Mouse (Mus musculus): ENCODE results near the gene Fhl3.

The Fhl3 gene

GRCm38 (mm10) chr4:124700248-124700971 lies at the start of gene Fhl3:
TSS of gene Fhl3 (plus strand) at chr4:124700701.
- peak; percentile 80 for DNase-seq

- no peak for DNase-seq
These were observed 47.6 kb upstream of the Fhl3 start for GRCm38 (mm10) chr4:124652886-124653285.

- no peak for DNase-seq
These were observed 44.0 kb upstream of the Fhl3 start, which contains the start of gene Pou3f1 for GRCm38 (mm10) chr4:124656518-124656853. TSS of gene Pou3f1 (plus strand) at chr4:124656807.

GRCm38 (mm10) chr4:124656854-124657650 lies 43.4 kb upstream of the Fhl3 start:
- DNase-seq = peak; percentile 88

DNA sequence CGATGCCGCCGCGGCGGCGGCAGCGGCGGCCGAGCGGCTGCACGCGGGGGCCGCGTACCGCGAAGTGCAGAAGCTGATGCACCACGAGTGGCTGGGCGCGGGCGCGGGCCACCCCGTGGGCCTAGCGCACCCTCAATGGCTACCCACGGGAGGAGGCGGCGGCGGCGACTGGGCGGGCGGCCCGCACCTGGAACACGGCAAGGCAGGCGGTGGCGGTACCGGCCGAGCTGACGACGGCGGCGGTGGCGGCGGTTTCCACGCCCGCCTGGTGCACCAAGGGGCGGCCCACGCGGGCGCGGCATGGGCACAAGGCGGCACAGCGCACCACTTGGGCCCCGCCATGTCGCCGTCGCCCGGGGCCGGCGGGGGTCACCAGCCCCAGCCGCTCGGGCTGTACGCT lies 42.7 kb upstream of the Fhl3 start:
- DNase-seq = peak; percentile 35

GRCm38 (mm10) chr4:124658412-124658851 lies 42.1 kb upstream of the Fhl3 start:
- DNase-seq = no peak

DNA sequence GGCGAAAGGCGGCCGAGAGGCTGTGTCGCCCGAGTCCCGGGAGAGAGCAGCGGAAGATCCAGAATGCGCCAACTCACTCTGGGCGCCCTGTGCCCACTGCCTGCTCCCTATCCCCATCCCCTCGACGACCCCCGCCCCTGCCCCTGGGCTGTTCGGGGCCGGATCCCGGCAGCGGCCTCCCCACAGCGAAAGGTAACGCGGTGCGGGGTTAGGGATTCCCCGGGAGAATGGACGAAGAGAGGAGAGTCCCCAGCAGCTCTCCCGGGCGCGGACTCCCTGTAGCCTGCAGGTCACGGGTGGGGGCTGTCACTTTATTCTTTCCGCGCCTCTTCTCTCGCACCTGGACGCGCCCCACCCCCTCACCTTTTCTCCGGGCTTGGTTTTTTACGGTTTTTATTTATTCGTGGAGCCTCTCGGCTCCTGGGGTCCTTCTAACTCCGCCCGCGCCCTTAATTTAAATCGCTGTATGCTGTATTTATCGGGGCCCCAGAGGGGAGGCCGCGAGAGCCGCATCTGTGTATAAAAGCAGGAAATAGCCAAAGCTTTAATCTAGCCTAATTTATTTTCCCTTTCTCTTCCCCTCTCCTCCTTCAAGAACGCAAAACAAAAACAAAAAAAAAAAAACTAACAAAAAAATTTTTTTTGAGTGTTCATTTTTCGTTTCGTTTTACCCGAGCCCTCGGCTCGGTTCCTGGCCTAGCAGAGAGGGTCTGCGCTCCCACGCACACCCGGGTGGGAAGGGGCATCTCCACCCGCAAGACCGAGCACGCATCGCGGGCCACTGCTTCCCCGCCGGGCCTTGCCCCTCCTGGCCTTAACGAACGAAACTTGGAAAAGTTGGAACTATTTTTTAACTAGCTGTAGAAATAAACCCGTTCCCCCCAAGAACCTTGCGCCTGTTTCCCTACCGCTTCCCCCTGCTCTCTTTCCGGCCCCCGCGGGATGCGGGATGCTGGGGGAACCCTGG lies 41.0 kb upstream of the Fhl3 start:
- no peak for DNase-seq

- no peak for DNase-seq
These were observed 39.9 kb upstream of the Fhl3 start for GRCm38 (mm10) chr4:124660603-124661002.

DNA sequence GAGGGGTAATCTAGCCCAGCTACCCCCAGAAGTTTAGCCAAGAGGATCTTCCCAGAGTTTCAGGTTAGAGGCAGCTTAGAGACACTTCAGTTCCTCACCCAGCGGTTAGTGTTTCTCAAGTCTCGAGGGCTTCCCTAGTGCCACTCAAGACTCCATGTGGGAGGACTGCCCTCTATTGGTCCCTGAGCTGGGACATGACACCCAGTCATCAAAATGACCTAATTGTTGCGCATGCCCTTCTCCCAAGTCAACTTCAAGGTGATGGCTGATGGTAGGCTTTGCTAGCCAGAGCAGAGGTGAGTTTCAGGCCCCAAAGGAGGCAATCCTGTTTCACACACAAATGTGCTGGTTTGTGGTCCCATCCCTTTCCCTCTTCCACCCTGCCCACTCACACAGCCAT lies 37.5 kb upstream of the Fhl3 start:
- no peak for DNase-seq

GRCm38 (mm10) chr4:124664185-124664584 lies 36.3 kb upstream of the Fhl3 start:
- DNase-seq = no peak

DNA sequence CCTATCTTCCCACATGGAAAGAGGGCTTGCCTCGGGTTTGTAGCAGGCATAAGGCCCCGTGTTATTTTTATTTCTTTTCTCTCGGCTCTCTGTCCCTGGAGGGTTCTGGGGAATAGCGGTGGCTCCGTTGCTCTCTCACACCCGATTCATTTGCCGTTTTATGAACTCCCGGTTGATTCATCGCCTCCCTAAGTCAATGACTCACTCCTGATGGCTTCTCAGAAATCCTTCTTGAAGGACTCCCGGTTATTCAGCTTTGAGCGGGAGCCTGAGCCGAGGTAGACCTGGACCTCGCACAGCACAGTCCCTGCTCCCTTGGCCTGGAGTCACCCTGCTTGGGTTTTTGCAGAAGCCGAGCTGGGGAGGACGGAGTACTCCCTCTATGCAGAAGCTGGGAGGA lies 35.9 kb upstream of the Fhl3 start:
- no peak for DNase-seq

- no peak for DNase-seq
These were observed 32.9 kb upstream of the Fhl3 start for GRCm38 (mm10) chr4:124667476-124668033.

- no peak for DNase-seq
These were observed 32.4 kb upstream of the Fhl3 start for GRCm38 (mm10) chr4:124668078-124668477.

DNA sequence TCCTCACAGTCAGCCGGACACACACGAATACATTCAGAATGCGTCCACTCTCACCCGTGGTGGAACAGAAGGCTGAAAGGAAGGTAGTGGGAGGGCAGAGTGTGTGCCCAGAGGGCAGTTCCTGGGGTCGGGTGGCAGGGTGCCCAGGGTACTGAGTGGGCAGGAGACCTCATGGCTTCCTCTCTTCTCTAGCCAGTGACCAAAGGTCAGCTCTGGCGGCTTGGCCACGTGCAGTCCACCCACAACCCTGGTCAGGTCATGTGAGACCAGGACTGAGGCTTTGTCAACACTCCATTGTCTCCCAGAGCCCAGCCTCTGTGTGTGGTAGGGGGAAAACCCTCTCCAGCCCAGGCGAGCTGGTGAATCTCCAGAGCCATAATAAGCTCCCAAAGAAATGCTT lies 30.3 kb upstream of the Fhl3 start:
- no peak for DNase-seq

DNA sequence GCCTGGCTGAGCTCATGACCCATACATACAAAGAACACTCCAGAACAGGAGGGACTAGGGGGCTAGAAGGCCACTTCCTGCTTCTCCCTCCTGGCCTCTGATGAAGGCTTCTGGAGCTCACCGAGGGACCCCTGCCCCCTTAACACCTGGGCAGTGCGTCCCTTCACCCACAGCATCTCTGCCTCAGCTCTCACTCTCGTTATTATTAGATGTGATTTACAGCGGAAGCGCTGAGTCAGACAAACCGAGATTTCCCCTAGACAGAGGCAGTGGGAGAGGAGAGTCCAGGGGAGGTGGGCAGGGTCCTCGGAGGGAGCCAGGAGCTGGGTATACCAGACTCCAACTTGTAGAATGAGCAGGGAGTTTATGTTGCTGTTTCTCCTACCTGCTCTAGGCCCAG lies 28.9 kb upstream of the Fhl3 start:
- DNase-seq = no peak

GRCm38 (mm10) chr4:124672347-124673320 lies 27.9 kb upstream of the Fhl3 start:
- DNase-seq = no peak

GRCm38 (mm10) chr4:124674334-124675032 lies 26.0 kb upstream of the Fhl3 start:
- DNase-seq = no peak

- DNase-seq = peak; percentile 55
These were observed 25.5 kb upstream of the Fhl3 start for GRCm38 (mm10) chr4:124675037-124675436.

DNA sequence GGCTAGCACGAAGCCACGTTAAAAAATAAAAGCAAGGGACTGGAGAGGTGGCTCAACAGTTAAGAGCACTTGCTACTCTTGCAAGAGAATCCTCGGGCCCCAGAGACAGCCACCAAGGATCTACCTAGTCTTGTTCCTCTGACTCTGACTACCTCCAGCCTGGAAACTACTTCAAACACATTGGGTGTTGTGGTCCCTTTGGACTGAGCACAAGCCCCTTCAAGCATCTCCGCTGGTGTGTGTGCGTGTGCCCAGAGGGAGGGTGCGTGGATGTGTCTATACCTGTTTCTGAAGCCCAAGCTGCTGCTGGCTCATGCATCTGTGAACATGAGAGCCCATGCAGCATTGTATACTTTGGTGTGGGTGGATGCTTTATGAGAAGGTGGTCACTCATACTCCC lies 24.5 kb upstream of the Fhl3 start:
- DNase-seq = no peak

DNA sequence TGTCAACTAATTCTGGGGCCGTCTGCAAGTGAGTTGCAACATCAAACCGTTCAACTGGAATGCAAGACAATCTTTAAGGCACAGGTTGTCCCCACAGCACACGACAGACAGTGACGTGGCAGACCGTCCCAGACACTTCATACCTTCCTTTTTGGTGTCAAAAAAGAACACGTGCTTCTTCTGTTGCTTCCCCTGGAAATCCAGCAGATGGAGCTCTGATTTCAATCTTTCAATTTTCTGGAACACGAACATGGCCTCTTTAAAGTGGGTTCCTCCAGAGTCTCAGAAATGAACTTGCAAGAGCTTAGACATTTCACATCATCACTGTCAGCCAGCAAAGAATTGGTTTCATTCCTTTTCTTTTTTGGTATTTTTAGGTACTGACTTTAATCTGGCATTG lies 18.2 kb upstream of the Fhl3 start:
- DNase-seq = peak; percentile 17

- no peak for DNase-seq
These were observed 17.0 kb upstream of the Fhl3 start for GRCm38 (mm10) chr4:124683474-124683873.
